Mouse (Mus musculus) spleen, postnatal 36 days (tissue): ENCODE data around the gene Ect2l.
"Not testable (repeated sequence)": the region's sequence is repeated elsewhere in the genome, so short reads cannot be mapped to it uniquely, and the experiment has no call there.

Experiments used
- DNase-seq, 2 experiments: peaks; one replicate each; pipeline ENCODE4 v3.0.0; 2022; ENCODE audit warnings: low spot score in 2 of 2, mixed read lengths in 1 of 2

Ect2l gene

GRCm38 (mm10) chr10:18191706-18192105 is 19.0 kb downstream of the Ect2l start:
- no peak for DNase-seq

GRCm38 (mm10) chr10:18189498-18189897 is 21.2 kb downstream of the Ect2l start:
- DNase-seq = no peak

- DNase-seq = no peak
These were observed 22.1 kb downstream of the Ect2l start for GRCm38 (mm10) chr10:18188564-18188963.

GRCm38 (mm10) chr10:18182246-18182645 is 28.4 kb downstream of the Ect2l start:
- DNase-seq = no peak

DNA sequence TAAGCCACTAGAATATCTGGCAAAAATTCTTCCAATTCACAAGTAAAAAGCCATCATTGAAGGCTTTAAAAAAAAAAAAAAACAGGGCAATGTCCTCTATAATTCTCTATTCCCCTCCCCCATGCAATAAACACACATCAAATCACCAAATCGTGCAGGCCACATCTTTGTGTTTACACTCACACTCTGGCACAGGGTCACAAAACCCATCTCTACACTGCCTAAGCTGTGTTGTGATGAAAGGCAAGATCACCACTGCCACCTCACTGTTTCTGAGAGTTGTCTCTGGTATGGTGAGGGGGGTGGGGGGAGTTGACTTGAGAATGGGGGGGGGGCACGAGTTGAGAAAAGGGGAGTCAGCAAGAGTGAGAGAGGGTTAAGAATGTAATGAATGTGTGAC is 33.4 kb downstream of the Ect2l start:
- no peak for DNase-seq

DNA sequence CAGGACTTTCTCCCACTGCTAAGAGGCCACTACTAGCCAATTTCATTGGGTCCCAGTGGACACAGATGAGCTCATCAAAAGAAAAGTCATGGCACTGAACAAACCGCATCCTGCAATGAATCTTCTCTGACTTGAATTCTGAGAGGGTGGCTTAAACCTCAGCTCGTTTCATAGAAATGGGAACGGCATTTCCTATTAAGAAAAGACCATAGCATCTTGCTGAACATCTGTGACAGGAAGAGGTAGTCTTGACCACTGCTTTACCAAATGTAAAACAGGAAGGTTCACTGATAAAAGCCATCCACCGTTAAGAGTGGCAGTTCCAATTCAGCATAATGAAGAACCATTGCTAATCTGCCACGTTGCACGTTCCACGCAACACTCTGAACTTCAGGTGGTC is 34.0 kb downstream of the Ect2l start:
- DNase-seq = no peak

GRCm38 (mm10) chr10:18175087-18175486 is 35.6 kb downstream of the Ect2l start:
- no peak for DNase-seq

DNA sequence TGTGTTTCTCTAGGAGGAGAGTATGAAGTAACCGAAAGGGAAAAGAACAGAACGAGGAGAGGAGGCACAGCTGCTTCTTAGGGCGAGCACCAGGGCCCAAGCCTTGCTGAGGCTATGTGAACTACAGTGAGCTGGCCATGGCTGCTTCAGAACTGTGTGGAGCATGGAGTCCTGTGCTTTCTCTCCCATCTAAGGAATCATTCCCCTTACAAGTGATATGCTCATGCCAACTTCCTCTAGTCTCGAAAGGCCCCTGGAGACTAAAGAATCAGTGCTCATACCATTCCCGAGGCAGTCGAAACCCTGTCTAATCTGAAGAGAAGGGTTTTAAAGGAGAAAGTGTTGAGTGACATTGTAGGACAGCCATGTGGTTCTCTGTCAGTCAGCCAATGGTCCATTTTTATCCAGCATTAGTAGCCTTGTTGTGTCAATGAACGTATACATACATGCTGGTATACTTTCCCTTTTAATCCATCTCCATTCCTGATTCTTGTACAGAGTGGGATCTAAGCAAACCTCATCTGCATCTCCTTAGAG is 48.2 kb downstream of the Ect2l start:
- no peak for DNase-seq

- no peak for DNase-seq
These were observed 63.5 kb downstream of the Ect2l start for GRCm38 (mm10) chr10:18147224-18147623.

DNA sequence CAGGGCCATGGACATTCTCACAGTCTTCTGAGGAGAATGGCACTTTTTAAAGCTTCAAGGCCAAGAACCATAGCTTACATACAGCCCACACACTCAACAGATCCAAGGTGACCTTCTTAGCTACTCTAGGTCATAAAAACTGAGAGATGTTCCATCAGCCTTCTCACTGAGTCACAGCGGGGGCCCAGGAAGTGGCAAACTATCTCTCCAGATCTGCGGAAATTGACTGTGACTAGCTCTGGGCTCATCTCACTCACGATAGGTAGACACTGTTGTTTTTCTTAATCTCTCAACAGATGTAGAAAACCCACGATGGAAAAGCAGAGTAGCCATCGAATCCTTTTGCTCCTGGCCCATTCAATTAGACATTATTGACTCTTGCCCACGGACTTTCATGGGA is 68.5 kb downstream of the Ect2l start:
- DNase-seq = no peak

- DNase-seq = no peak
These were observed 69.3 kb downstream of the Ect2l start for GRCm38 (mm10) chr10:18141389-18141788.

- no peak for DNase-seq
These were observed 71.1 kb downstream of the Ect2l start for GRCm38 (mm10) chr10:18139615-18140014.

- DNase-seq = not testable (repeated sequence)
These were observed 71.7 kb downstream of the Ect2l start for GRCm38 (mm10) chr10:18138853-18139503.

- no peak for DNase-seq
These were observed 78.7 kb downstream of the Ect2l start for GRCm38 (mm10) chr10:18131666-18132650.

DNA sequence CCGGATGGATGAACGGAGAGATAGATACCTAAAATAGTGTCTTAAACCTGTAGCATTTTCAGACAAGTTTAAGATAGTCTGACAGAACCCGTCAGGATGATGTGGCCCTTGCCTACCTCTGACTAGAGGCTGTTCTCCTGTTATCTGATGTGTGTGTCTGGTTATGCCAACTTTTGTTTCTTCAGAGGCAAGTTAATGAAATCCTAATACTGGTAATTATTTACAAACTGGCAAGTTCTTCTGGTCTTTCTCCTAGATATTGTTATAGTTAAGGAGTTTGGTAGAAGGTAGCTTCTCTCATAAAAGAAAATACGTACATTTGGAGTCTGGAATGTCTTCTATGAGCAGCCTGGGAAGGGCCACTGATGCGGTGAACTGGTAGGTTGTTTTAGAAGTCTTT is 80.4 kb downstream of the Ect2l start:
- no peak for DNase-seq

- no peak for DNase-seq
These were observed 92.4 kb downstream of the Ect2l start for GRCm38 (mm10) chr10:18118336-18118735.

GRCm38 (mm10) chr10:18113473-18114093 is 97.1 kb downstream of the Ect2l start:
- no peak for DNase-seq

DNA sequence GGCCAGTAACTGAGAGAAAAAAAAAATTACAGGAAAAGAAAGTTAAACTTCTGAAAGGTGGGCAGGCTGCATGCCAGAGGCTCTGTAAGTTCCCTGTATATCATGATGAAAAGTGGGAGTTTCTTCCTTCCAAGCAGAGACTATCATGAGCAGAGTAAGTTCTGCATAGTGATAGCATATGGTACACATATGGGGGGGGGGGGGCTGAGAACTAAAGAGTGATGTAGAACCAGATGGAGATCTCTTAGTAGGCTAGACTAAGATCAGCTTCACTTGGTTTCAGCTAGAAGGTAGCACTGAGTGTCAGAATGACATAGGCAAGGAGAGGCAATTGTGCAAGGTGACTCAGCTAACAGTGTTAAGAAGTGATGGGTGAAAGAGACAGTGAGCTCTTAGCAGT is 99.8 kb downstream of the Ect2l start:
- no peak for DNase-seq

DNA sequence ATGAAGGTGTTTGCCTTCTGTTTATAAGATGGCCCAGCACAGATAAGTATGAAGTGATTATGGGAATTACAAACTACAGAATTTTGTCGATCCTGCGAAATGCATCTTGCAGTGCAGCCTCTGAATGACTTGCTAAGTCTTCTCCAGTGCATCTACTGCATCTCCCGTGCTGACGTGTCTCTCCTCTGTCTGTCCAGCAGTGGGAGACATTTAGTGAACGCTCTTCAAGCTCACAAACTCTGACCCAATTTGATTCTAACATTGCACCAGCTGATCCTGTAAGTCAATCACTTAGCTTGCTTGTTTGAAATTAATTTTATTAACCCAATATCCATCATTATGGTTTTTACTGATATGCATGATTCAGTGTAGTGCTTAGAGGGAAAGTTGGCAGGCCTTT is 103.2 kb downstream of the Ect2l start:
- no peak for DNase-seq

DNA sequence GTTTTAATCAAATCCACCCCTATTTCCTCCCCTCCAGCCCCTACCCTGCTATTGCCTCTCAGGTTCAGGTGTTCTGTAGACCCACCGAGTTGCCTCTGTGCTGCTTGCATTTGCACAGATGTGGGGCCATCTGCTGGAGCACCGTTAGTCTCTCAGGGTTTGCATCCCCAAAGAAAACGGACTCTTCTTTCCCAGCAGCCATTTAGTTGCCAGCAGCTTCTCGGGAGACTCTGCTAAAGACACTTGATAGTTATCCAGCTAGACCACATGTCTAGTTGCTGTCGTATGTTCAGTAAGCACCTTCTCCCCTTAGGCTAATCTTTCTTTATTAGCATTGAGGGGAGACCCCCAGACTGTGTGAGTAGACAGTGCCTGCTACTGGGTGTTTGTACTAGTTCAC is 108.5 kb downstream of the Ect2l start:
- DNase-seq = no peak

- no peak for DNase-seq
These were observed 120.0 kb downstream of the Ect2l start for GRCm38 (mm10) chr10:18090691-18091090.

DNA sequence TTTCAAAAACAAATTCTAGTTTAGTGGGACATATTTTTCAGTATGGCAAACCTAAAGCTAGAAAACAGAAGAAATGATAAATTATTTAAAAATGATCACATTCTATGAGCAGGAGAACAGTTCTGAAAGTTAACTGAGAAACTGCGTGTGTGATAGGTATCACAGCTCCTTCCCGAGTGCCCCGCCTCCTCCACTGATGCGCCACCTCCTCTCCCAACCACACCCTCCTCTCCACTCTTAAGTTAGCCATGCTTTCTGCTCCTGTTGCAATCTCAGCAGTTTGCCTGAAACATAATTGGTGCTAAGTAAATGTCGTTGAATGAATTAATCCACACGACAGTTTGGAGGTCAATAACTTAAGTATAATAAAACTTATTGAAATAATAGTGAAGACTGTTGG is 127.9 kb downstream of the Ect2l start:
- DNase-seq = no peak
